Mouse (Mus musculus): ENCODE results near the gene Ddit4. TPM values are rescaled to one million over a fixed set of nuclear protein-coding genes. Genes with fewer than 3 reads are reported as not detected.

Ddit4 gene
- polyA plus RNA-seq, 1 experiment, result 62.7 TPM

- Histone ChIP-seq H3K79me2 (ENCODE audit: control insufficient read depth, insufficient read depth) (no peaks in the 10 kb centered on the region), H3K79me3 (ENCODE audit: low read depth) (no peaks in the 10 kb centered on the region), H3K4me3 (ENCODE audit: insufficient read depth, poor library complexity, severe bottlenecking) (no peak overlapping the region), H3ac (ENCODE audit: control insufficient read depth, insufficient read length, low read depth) (no peak overlapping the region), H3K27me3 (ENCODE audit: control insufficient read depth, insufficient read depth, insufficient read length) (no peaks in the 10 kb centered on the region), H3K36me3 (ENCODE audit: control insufficient read depth, insufficient read depth) (no peaks in the 10 kb centered on the region)
- no peak for TF ChIP-seq CTCF (IDR thresholded peaks at IDR 0.05; ENCODE audit: control insufficient read depth, insufficient read depth, insufficient read length)
These were observed 18.9 kb upstream of the Ddit4 start for GRCm38 (mm10) chr10:59970450-59971062.

GRCm38 (mm10) chr10:59969821-59970449 lies 18.3 kb upstream of the Ddit4 start:
- Histone ChIP-seq H3K79me2 (ENCODE audit: control insufficient read depth, insufficient read depth) (no peaks in the 10 kb centered on the region), H3K79me3 (ENCODE audit: low read depth) (no peaks in the 10 kb centered on the region), H3ac (ENCODE audit: control insufficient read depth, insufficient read length, low read depth) (no peak overlapping the region), H3K36me3 (ENCODE audit: control insufficient read depth, insufficient read depth) (no peaks in the 10 kb centered on the region), H3K4me3 (ENCODE audit: insufficient read depth, poor library complexity, severe bottlenecking) (no peak overlapping the region), H3K27me3 (ENCODE audit: control insufficient read depth, insufficient read depth, insufficient read length) (no peaks in the 10 kb centered on the region)
- TF ChIP-seq CTCF (IDR thresholded peaks at IDR 0.05; ENCODE audit: control insufficient read depth, insufficient read depth, insufficient read length), result no peak

GRCm38 (mm10) chr10:59967309-59967942 lies 15.8 kb upstream of the Ddit4 start:
- TF ChIP-seq MYOD1 (IDR thresholded peaks at IDR 0.05; ENCODE audit: control insufficient read depth, insufficient read length, low read depth), result no peak
- TF ChIP-seq MYOG (IDR thresholded peaks at IDR 0.05; ENCODE audit: control insufficient read depth, extremely low read depth, insufficient read length), result no peak
- no peak for TF ChIP-seq CTCF (IDR thresholded peaks at IDR 0.05; ENCODE audit: control insufficient read depth, insufficient read depth, insufficient read length)
- no peak for TF ChIP-seq FOSL1 (IDR thresholded peaks at IDR 0.05; ENCODE audit: insufficient read depth, low read length, poor library complexity, severe bottlenecking)

GRCm38 (mm10) chr10:59966743-59967142 lies 15.1 kb upstream of the Ddit4 start:
- TF ChIP-seq FOSL1 (IDR thresholded peaks at IDR 0.05; ENCODE audit: insufficient read depth, low read length, poor library complexity, severe bottlenecking) (no peak), MYOG (IDR thresholded peaks at IDR 0.05; ENCODE audit: control insufficient read depth, extremely low read depth, insufficient read length) (no peak), CTCF (IDR thresholded peaks at IDR 0.05; ENCODE audit: control insufficient read depth, insufficient read depth, insufficient read length) (no peak), USF1 (IDR thresholded peaks at IDR 0.05; ENCODE audit: low read depth) (no peak), MAX (IDR thresholded peaks at IDR 0.05) (no peak), MYOD1 (IDR thresholded peaks at IDR 0.05; ENCODE audit: control insufficient read depth, insufficient read length, low read depth) (no peak), CEBPB (IDR thresholded peaks at IDR 0.05; ENCODE audit: low read depth) (no peak)
- Histone ChIP-seq H3K4me3 (ENCODE audit: insufficient read depth, poor library complexity, severe bottlenecking) (no peak overlapping the region), H3ac (ENCODE audit: control insufficient read depth, insufficient read length, low read depth) (no peak overlapping the region), H3K27me3 (ENCODE audit: control insufficient read depth, insufficient read depth, insufficient read length) (no peaks in the 10 kb centered on the region), H3K36me3 (ENCODE audit: control insufficient read depth, insufficient read depth) (no peaks in the 10 kb centered on the region), H3K79me3 (ENCODE audit: low read depth) (no peaks in the 10 kb centered on the region), H3K79me2 (ENCODE audit: control insufficient read depth, insufficient read depth) (no peaks in the 10 kb centered on the region)

More at GRCm38 (mm10) chr10:59967309-59967942, 15.8 kb upstream of the Ddit4 start:
- no peak overlapping the region for H3ac ChIP-seq (ENCODE audit: control insufficient read depth, insufficient read length, low read depth)
- H3K36me3 ChIP-seq (ENCODE audit: control insufficient read depth, insufficient read depth), result no peaks in the 10 kb centered on the region
- H3K79me3 ChIP-seq (ENCODE audit: low read depth), result no peaks in the 10 kb centered on the region
- H3K27me3 ChIP-seq (ENCODE audit: control insufficient read depth, insufficient read depth, insufficient read length), result no peaks in the 10 kb centered on the region
- H3K4me3 ChIP-seq (ENCODE audit: insufficient read depth, poor library complexity, severe bottlenecking), result no peak overlapping the region
- no peaks in the 10 kb centered on the region for H3K79me2 ChIP-seq (ENCODE audit: control insufficient read depth, insufficient read depth)

- Histone ChIP-seq H3K4me3 (ENCODE audit: insufficient read depth, poor library complexity, severe bottlenecking) (no peak overlapping the region), H3K27me3 (ENCODE audit: control insufficient read depth, insufficient read depth, insufficient read length) (no peaks in the 10 kb centered on the region), H3ac (ENCODE audit: control insufficient read depth, insufficient read length, low read depth) (no peak overlapping the region), H3K79me2 (ENCODE audit: control insufficient read depth, insufficient read depth) (no peaks in the 10 kb centered on the region), H3K79me3 (ENCODE audit: low read depth) (no peaks in the 10 kb centered on the region), H3K36me3 (ENCODE audit: control insufficient read depth, insufficient read depth) (no peaks in the 10 kb centered on the region)
- TF ChIP-seq FOSL1 (IDR thresholded peaks at IDR 0.05; ENCODE audit: insufficient read depth, low read length, poor library complexity, severe bottlenecking) (no peak), MAX (IDR thresholded peaks at IDR 0.05) (no peak), MYOG (IDR thresholded peaks at IDR 0.05; ENCODE audit: control insufficient read depth, extremely low read depth, insufficient read length) (no peak), CTCF (IDR thresholded peaks at IDR 0.05; ENCODE audit: control insufficient read depth, insufficient read depth, insufficient read length) (no peak), MYOD1 (IDR thresholded peaks at IDR 0.05; ENCODE audit: control insufficient read depth, insufficient read length, low read depth) (no peak), CEBPB (IDR thresholded peaks at IDR 0.05; ENCODE audit: low read depth) (no peak), USF1 (IDR thresholded peaks at IDR 0.05; ENCODE audit: low read depth) (no peak)
These were observed 14.2 kb upstream of the Ddit4 start for GRCm38 (mm10) chr10:59965788-59966187.

- no peaks in the 10 kb centered on the region for H3K27me3 ChIP-seq (ENCODE audit: control insufficient read depth, insufficient read depth, insufficient read length)
- H3K79me3 ChIP-seq (ENCODE audit: low read depth), result no peaks in the 10 kb centered on the region
- TF ChIP-seq FOSL1 (IDR thresholded peaks at IDR 0.05; ENCODE audit: insufficient read depth, low read length, poor library complexity, severe bottlenecking) (no peak), CTCF (IDR thresholded peaks at IDR 0.05; ENCODE audit: control insufficient read depth, insufficient read depth, insufficient read length) (no peak), CEBPB (IDR thresholded peaks at IDR 0.05; ENCODE audit: low read depth) (no peak), USF1 (IDR thresholded peaks at IDR 0.05; ENCODE audit: low read depth) (no peak), MYOD1 (IDR thresholded peaks at IDR 0.05; ENCODE audit: control insufficient read depth, insufficient read length, low read depth) (no peak), MYOG (IDR thresholded peaks at IDR 0.05; ENCODE audit: control insufficient read depth, extremely low read depth, insufficient read length) (no peak), MAX (IDR thresholded peaks at IDR 0.05) (no peak)
- H3K36me3 ChIP-seq (ENCODE audit: control insufficient read depth, insufficient read depth), result no peaks in the 10 kb centered on the region
- H3ac ChIP-seq (ENCODE audit: control insufficient read depth, insufficient read length, low read depth), result no peak overlapping the region
- H3K4me3 ChIP-seq (ENCODE audit: insufficient read depth, poor library complexity, severe bottlenecking), result no peak overlapping the region
- no peaks in the 10 kb centered on the region for H3K79me2 ChIP-seq (ENCODE audit: control insufficient read depth, insufficient read depth)
These were observed 13.7 kb upstream of the Ddit4 start for GRCm38 (mm10) chr10:59965362-59965695.

Data from C2C12 (cell line).